Comparison of ENCODE assay signal across 8 mouse cellular contexts in the genomic region with DNA sequence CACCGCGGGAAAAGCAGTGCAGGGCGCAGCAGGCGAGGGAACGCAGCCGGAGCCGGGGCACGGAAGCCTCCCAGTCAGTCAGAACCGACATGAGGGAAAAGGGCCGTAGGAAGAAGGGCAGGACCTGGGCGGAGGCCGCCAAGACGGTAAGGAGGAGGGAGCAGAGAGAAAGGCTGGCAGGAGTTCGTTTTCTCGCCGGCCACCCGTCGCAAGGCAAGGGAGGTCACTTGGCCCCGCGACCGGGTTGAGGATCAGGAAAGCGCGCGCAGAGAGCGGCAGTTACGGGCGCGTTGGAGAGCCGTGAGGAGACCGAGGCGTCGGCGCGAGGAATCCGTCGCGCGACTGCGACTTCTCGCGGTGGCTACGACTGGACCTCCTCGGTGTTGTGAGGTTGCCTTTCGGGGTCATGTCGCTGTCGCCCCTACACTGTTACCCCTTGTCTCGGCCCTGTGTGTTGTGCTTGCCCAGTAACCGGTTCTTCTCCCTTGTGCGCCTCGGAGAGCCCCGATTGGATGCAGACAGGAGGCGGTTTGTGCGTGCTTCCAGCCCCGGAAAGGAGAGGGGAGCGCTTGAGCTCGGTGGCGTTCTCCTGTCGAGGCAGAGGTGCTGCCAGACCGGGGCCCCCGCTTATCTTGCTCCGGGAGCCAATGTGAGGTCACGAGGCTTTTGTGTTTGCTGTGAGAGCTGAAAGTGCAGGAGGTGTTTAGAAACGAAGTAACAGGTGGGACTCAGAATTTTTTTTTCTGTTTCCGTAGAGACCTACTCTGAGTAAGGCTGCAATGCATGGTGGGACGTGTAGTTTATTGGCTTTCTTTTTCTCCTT. TPM values are rescaled to one million over a fixed set of nuclear protein-coding genes. Genes with fewer than 3 reads are reported as not detected.
DNase-seq lines count a peak whose midpoint lies in the region; ATAC-seq and TF ChIP-seq lines count a peak whose summit lies in the region.

No protein-coding gene starts in this region.

- peak; percentile 74 for ATAC-seq in erythroblast, adult 5-6 weeks (replicated peaks; ENCODE audit: low FRiP score, poor library complexity, severe bottlenecking)
- ATAC-seq in kidney, embryonic 14.5 days (ENCODE audit: low FRiP score, low TSS enrichment): peak; percentile 59

- H3K4me1 ChIP-seq in heart, embryonic 10.5 days: peaks cover 16% of the 10 kb centered on the region; the same call in 1 of the 2 replicates
- H3K4me1 ChIP-seq in kidney, embryonic 14.5 days (ENCODE audit: control insufficient read depth, insufficient read depth, low read length): 0 out of 2 replicates have a peak, but pooled peaks cover 9% of the 10 kb centered on the region

- H3K79me3 ChIP-seq in C2C12 (ENCODE audit: low read depth): peaks cover 68% of the 10 kb centered on the region

- H3K36me3 ChIP-seq in C2C12 (ENCODE audit: control insufficient read depth, insufficient read depth): peaks cover 13% of the 10 kb centered on the region
- peaks cover 11% of the 10 kb centered on the region for H3K36me3 ChIP-seq in heart, embryonic 10.5 days
- H3K36me3 ChIP-seq in kidney, embryonic 14.5 days (ENCODE audit: control insufficient read depth, insufficient read depth, low read length): no peaks in the 10 kb centered on the region

- peak; percentile 87 for DNase-seq in brain, embryonic 14.5 days (ENCODE audit: low read depth)
- DNase-seq in heart, embryonic 10.5 days (ENCODE audit: low spot score): peak; percentile 95
- DNase-seq in liver: peak; percentile 89
- DNase-seq in monocyte, adult 2 months (ENCODE audit: low read depth in 1 of 2, low spot score in 2 of 2): peak; percentile 40 to 56
- peak; percentile 60 to 64 for DNase-seq in spleen, postnatal 14 days (ENCODE audit: low spot score in 2 of 2)

- under 1% methylated on average over 65 of the region's 65 CpGs for WGBS in heart, embryonic 10.5 days
- WGBS in kidney, embryonic 14.5 days: under 1% methylated on average over 65 of the region's 65 CpGs

- TF ChIP-seq POLR2A in brain, embryonic 14.5 days (IDR thresholded peaks at IDR 0.05; ENCODE audit: borderline replicate concordance, extremely low read depth, insufficient read depth, insufficient read length, poor library complexity, severe bottlenecking): no peak

- H3K27me3 ChIP-seq in C2C12 (ENCODE audit: control insufficient read depth, insufficient read depth, insufficient read length): no peaks in the 10 kb centered on the region
- H3K27me3 ChIP-seq in heart, embryonic 10.5 days (ENCODE audit: insufficient read depth, poor library complexity, severe bottlenecking): no peaks in the 10 kb centered on the region
- no peaks in the 10 kb centered on the region for H3K27me3 ChIP-seq in kidney, embryonic 14.5 days (ENCODE audit: control insufficient read depth, insufficient read depth, low read length)

- peak overlapping the region; percentile 96 for H3ac ChIP-seq in C2C12 (ENCODE audit: control insufficient read depth, insufficient read length, low read depth)

- H3K27ac ChIP-seq in heart, embryonic 10.5 days: peak overlapping the region; percentile 97
- H3K27ac ChIP-seq in kidney, embryonic 14.5 days (ENCODE audit: low read depth, low read length): peak overlapping the region; percentile 97

- no peaks in the 10 kb centered on the region for H3K9me3 ChIP-seq in heart, embryonic 10.5 days
- no peaks in the 10 kb centered on the region for H3K9me3 ChIP-seq in kidney, embryonic 14.5 days (ENCODE audit: control insufficient read depth, low read length)

- TF ChIP-seq CTCF in C2C12 (IDR thresholded peaks at IDR 0.05; ENCODE audit: control insufficient read depth, insufficient read depth, insufficient read length): no peak
- no peak for TF ChIP-seq CTCF in brain, embryonic 14.5 days (IDR thresholded peaks at IDR 0.05; ENCODE audit: borderline replicate concordance, extremely low read depth, insufficient read depth, insufficient read length)

- peak overlapping the region; percentile 94 for H3K9ac ChIP-seq in kidney, embryonic 14.5 days (ENCODE audit: low read depth, low read length)

- H3K4me2 ChIP-seq in kidney, embryonic 14.5 days (replicated peaks; ENCODE audit: low read depth, low read length): peak overlapping the region; percentile 47

- H3K4me3 ChIP-seq in C2C12 (ENCODE audit: insufficient read depth, poor library complexity, severe bottlenecking): peak overlapping the region; percentile 99
- H3K4me3 ChIP-seq in heart, embryonic 10.5 days: peak overlapping the region; percentile 83
- H3K4me3 ChIP-seq in kidney, embryonic 14.5 days (ENCODE audit: low read length): peak overlapping the region; percentile 96

- H3K79me2 ChIP-seq in C2C12 (ENCODE audit: control insufficient read depth, insufficient read depth): peaks cover 88% of the 10 kb centered on the region

TF ChIP-seq in C2C12, 6 proteins besides CTCF, POLR2A, EP300 and RAD21:
- TF ChIP-seq USF1 (IDR thresholded peaks at IDR 0.05; ENCODE audit: low read depth) (no peak), MYOD1 (IDR thresholded peaks at IDR 0.05; ENCODE audit: control insufficient read depth, insufficient read length, low read depth) (peak; percentile 29), FOSL1 (IDR thresholded peaks at IDR 0.05; ENCODE audit: insufficient read depth, low read length, poor library complexity, severe bottlenecking) (no peak), CEBPB (IDR thresholded peaks at IDR 0.05; ENCODE audit: low read depth) (no peak)

RNA-seq across cellular contexts. Expression of gene Asxl2, which starts 0.6 kb away (rescaled TPM):
- polyA plus RNA-seq in C2C12 (2012; fragmentation: generic; extraction: Trizol): 5.9 TPM
- polyA plus RNA-seq in brain, embryonic 14.5 days (2012; rRNA removed): 9.5 and 13.1 TPM in 2 replicates
- total RNA-seq in erythroblast, adult 5-6 weeks (2015; ENCODE audit: low replicate concordance): 21.9 and 23.0 TPM in 2 replicates
- total RNA-seq in erythroblast, adult 5-6 weeks (2017; ENCODE audit: low replicate concordance): 25.2 and 36.8 TPM in 2 replicates
- 16.8 and 22.1 TPM in 2 replicates for polyA plus RNA-seq in heart, embryonic 10.5 days (2016; fragmentation: Nextera tagmentation; extraction: Ambion mirVana)
- polyA plus RNA-seq in kidney, embryonic 14.5 days (2014; fragmentation: Nextera tagmentation; extraction: Ambion mirVana): 13.9 and 25.4 TPM in 2 replicates

Comparison
In these comparisons a context has a peak if more than half of its experiments do, and no peak if none do; other contexts are left out.
1. Peak in every context shown above with its lines: DNase-seq, ATAC-seq, H3K4me3 ChIP-seq and H3K27ac ChIP-seq.